Mouse (Mus musculus) lung, postnatal 4 days (tissue): ENCODE data around the gene Zgpat.

ENCODE experiments used
- DNase-seq, 2 experiments: peaks; one replicate each; pipeline ENCODE4 v3.0.0; 2021

Zgpat gene

DNA sequence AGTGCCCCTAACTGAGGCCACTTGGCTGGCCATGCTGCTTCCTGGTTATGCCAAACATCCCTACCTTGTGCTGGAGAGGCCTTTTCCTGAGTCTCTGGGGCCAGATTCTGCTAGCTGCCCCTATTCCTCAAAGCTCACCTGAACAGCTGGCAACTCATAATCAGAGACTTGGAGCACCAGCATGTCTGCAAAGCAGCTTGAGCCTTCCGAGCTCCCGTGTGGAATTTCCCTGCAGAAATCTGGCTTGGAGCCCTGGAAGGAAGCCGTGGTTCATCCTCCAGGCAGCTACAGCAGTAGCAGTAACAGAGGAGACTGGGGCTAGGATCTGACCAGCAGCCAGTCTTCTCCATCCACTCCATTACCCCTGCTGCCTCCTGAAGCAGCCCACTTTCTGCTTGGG lies 21.2 kb downstream of the Zgpat start:
- DNase-seq: no peak

DNA sequence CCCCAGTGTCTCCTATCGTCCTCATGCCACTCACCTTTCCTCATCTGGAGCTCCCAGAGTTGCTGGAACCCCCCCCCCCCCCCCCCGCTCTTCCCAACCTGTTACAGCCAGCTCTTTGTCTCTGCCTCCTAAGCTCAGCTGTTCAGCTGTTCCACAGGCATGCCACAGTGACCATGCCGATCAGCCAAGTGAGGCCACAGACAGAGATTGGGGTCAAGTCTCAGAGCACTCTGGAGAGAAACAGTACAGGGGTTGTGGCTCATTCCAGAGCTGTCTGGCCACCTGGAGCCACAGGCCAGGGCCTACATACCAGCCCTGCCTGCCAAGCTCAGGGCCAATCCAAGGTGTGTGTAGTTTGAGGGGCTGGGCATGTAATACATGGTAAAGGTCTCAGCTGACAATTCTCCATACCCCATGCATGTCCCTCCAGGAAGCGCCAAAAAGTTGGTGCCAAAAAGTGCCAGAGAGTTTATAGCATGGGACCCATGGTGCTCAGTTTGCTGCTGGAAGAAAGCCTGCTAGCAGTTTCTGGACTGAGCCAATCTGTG lies 22.0 kb downstream of the Zgpat start:
- DNase-seq: no peak

DNA sequence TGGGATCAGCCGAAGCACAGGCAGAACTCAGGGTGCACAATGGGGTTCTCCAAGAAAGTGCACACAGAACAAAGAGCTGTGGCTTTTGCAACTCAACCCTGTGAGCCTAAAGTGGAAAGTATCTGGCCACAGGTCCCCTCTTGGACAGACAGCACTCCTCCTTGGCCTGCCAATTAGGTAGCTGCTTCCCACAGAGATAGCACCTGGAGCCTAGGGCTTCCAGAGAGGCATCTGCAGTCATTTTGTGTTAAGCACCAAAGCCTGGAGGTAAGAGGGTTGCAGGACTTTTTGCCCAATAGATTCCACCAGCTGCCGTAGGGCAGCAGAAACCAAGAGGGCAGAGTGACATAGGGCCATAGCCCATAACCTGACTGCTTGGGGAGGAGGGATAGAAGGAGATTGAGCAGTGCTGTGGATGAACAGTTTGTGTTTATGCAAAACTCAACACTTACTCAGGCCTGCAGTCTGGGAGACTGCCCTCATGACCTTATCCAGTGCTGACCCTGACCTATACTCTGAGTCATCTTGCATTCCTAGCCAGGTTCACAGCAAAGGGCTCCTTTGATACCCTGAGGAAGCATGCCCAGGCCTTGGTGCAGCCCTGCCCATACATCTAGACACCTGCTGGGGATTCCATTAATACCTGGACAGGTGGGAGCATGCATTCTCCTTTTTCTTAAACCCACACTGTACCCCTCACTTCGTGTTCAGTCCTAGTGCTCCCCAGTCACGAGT lies 25.6 kb downstream of the Zgpat start:
- DNase-seq: no peak

DNA sequence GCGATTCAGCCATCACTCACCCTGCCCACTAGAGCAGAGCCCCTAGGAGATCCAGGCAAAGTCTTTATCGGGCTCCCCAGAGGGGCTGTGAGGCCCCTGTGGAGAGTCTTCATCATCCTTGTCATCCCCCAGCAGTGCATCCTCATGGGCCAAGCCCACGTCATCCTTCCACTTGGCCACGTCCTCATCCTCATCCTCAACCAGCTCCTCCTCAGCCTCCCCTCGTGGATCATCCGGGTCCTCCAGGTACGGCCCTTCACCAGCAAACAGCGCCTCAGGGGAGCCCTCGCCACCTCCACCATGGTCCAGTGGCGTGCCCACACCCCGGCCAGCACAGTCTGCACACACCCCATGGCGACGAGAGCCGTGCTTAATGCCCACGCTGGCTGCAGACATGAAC lies 26.3 kb downstream of the Zgpat start:
- DNase-seq: peak in 1 of 2 experiments; percentile 17

DNA sequence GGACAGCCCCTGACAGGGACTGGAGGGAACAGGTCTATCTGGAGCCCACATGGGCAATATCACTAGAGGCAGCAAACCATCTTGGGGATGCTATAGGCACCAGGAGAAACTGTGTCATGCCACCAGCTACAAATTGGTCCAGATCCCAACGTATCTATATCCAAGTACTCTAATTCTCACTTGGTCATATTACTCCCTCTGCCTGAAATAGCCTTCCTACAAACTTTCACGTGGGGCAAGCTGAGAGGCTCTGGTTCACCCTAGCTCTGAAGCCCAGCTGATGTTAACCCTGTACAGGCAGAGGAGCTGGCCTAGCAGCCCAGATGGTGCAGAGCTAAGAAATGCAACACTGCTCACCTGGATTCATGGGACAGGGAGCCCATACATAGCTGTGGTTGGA lies 26.8 kb downstream of the Zgpat start:
- no peak for DNase-seq

DNA sequence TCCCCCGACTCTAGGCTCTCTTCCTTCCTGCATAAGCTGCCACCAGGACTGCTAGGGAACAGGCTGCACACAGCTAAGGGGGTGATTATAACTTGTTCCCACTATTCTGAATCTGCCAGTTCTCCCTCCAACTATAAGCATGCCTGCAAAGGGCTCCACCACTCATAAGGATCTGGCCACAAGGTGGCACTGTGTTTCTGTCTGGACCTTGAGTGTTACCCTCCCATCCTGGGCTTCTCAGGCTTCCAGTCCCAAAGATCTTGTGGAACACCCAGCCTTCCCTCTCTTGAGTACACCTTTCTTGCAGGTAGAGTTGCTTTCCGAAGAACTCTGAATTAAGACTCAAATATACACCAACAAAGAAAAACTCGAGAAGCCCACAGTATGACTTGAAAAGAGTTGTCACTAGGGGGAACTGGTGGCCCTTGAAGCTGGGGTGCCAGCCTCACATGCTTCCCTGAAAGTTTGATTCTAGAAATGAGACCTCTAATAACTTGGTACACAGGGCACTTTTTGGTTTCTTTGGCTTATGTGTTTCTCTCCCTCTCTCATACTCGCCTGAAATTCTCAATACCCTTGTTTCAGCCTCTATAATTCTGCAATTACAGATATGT lies 28.0 kb downstream of the Zgpat start:
- peak; percentile 70 to 88 for DNase-seq

DNA sequence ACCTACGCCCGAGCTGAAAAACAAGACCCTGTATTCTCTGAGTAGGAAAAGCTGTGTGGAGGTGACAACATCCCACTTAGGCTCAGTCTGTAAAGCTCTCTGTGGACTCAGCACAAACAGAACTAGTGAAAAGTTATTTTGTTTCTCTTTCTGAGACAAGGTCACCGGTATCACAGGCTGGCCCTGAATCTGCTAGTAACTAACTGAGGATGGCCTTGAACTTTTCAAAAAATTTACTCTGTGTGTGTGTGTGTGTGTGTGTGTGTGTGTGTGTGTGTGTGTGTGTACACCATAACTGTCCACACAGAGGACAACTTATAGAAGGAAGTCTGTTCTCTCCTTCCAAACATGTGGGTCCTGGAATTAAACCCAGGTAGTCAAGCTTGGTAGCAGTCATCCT lies 29.4 kb downstream of the Zgpat start:
- DNase-seq: no peak

DNA sequence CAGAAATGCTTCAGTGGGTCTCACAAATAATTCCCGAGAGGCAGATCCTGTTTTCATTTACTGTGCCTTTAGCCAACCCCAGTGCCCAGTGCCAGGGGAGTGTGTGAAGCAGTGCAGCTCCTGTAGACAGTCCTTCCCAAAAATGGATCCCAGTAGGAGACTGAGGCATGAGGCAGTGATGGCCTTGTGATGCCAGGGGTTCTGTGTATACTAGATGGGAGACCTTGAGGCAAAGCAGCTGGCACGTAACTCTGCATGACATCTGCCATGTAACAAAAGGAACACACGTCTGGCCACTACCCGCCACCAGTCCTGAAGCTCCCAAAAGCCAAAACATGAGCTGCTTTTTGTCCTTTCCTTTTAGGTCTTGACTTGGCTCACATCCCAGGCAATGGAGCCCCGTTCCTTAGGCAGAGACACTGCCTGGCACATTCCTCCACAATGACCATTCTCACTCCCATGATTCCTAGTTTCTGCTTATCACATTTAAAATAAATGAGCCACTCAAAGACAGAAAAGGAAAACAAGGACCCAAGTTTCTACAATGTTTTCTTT lies 32.6 kb downstream of the Zgpat start:
- peak in 1 of 2 experiments; percentile 26 for DNase-seq

DNA sequence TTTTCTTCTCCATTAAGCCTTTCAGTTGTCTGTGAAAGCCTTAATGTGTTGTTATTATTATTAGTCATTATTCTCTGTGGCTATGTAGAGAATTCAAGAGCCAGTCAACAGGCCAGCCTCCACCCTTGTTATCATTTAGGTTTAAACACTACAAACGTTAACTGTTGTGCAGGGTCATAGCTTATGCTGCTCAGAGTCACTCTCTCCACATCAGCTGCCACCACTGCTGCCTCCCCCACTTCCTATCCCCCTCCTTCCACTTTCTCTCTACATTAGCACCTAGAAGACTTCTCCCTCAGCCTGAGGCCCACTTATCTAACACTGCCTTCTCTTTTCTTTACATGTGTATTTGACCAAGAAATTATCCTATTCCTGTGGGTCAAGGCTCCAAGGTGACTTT lies 36.8 kb downstream of the Zgpat start:
- no peak for DNase-seq

DNA sequence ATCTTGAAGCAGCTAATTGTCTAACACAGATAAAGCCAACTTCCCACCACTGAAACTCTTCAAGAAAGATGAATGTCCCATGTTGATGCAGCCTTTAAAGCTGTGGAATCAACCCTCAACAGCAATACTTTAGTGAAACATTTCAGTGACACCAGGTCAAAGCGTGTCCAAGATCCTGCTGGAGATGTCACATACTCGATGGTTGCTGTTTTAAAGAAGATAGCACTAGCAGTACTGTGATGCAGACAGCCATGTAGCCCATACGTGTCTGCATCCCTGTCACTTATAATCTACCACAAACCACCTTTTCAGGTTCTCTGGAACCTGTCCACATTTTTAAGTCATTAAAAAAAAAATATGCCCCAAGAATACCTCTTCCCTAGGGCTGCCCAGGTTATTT lies 39.0 kb downstream of the Zgpat start:
- no peak for DNase-seq

DNA sequence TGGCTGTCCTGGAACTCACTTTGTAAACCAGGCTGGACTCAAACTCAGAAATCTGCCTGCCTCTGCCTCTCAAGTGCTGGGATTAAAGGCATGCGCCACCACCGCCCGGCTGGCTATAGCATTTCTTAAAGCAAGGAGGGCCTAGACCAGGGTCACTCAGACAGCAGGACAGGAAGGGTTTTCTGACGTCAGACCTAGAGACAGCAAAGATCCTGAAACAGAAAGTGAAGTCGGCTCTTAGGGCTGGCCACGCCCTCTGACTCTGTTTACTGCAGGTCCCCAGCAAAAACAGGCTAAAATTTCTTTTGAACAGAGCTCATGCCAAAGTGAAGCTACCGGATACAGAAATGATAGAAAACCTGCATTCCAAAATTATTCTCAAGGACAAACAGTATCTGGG lies 44.9 kb downstream of the Zgpat start:
- DNase-seq: no peak

DNA sequence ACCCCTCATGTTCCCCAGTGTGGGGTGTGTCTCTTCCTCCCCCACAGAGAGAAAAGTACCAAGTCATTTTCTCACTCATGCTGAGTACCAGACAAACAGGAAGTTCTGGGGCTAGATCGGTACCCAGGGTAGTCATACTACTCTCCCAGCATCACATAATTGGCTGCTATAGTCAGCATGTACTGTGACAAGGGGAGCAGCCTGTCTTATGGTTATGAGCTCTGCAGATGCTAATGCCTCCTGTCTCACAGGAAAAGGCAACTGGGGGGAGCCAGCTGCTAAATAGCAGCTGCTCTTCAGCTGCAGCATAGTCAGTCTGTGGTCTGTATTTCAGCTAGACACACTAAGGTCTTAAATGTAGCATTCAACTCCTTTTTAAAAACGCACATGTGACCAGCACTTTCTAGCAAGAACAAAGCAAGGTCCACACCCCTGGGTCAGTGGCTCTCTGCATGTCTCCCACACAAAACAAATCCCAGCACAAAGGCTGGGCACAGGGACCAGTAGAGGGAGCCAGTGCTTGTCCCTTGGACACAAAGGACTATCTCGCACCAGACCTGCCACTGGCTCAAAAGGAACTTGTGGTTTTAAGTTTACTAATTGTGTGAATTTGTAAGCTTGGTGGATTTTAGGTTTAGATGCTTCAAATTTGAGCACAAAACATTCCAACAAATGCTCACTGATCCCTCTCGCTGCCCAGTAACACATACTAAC lies 46.2 kb downstream of the Zgpat start:
- peak; percentile 68 to 77 for DNase-seq

DNA sequence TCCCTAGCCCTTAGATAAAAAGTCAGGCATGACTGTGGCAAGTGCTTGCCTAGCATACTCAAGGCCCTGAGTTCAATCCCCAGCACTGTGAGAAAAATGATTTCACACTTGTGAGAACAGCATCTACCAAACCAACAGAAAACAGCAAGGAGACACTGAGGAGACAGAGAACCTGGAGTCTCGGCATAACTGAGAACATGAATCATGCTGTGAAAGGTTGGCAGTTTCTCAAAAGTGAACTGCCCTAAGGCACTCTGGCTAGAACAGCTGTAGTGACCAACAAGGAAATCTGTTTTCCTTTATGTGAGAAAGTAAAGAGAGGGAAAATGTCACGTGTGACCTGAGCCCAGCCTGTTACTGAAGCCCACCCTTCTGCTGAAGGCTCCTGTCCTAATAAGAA lies 48.4 kb downstream of the Zgpat start:
- no peak for DNase-seq

DNA sequence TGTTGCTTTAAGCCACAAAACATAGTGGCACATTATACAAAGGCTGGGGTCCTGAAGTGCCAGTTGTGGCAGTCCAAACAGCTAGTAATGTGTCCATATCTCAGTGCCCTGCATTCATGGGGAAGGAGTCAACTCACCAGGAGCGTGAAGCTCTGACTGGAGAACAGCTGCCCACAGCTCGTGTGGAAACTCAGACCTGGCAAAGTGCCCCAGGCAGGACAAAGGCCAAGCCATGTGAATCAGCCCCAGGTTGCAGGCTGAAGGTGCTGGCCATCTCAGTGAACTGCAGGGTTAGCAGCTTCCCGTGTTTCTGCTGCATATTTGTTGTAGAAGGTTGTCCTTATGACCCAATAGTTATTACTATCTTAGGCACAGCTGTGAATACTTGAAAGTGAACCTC lies 51.2 kb downstream of the Zgpat start:
- peak; percentile 13 to 36 for DNase-seq

DNA sequence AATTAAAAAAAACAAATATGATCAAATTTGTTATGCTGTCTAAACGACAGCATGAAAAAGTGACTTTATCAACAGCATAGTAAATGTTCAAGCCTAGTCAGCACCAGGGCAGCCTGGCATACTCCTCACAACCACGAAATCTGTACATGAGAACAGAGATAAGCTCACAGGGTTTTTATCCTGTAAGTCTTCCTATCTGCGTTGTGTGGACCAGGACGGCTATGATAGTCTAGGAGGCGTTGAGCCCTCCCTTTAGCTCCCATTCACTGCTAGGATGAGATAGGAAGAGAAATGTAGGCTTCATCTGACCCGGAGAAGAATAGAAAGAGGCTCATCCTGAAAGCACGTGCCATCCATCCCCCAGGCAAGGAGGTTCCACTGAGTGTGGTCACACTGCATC lies 54.6 kb downstream of the Zgpat start:
- no peak for DNase-seq

DNA sequence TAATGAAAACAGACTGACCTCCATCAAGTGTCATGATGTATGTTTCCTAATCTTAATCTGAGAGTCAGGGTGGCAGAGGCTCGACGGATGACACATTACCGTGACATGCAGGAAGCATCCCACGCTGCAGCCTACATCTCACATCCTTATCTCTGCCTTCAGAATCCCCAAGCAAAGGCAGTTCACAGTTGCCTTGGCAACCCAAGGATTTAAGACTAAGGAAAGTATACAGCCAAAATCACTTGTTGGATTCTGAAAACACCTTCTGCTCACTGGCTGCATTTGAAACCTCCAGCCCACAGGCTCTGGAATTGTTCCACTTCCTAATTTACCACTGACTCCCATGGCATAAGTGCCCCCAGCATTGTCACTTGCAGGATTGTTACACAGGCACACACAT lies 55.7 kb downstream of the Zgpat start:
- DNase-seq: no peak

DNA sequence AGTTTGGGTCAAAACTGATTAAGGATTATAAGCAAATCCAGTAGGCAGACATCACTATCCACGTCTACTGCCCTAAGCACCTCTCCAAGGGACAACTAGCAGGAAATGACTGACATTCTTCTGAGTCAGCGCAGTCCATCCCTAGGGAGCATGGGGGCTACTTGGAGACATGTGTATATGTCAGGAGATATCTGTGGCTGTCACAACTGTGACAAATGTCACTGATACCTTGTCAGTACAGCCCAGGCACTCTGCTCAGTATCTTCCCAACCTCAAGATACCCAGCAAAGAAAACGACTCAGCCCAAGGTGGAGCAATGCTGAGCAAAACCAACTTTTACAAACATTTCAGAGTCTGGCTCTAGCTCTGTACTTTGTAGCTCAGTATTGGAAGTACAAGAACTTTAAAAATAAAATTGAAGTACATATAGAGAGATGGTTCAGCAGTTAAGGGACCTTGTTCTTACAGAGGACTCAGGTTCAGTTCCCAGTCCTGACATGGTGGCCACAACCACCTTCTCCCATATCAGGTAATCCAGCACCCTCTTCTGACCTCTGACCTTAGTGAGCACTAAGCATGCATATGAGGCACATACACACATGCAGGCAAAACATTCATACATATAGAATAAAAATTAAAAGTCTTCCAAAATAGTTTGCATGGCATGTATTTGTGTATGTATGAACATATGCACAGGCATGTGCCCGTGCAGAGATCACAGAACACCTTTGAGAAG lies 56.3 kb downstream of the Zgpat start:
- DNase-seq: no peak

DNA sequence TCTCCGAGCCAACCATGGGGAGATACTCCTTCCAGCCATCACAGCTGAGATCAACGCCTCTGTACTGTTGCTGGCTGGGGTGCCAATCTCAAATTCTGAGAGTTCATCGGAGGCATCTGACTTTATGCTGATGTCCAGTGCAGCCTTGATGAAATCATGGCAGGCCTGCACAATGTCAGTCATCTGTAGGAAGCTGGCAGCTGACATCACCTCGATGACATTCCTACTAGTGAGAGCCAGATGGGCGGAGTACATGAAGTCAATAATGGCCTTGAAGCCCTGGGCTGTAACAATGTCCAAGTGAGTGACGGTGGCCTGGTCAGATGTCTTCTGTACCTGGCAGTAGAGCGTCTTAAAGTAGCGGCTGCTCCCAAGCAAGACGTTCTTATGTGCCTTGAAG lies 59.1 kb downstream of the Zgpat start:
- no peak for DNase-seq
